Mouse (Mus musculus) cortical plate, adult 2 months (tissue): ENCODE results near the gene Xbp1. TPM values are rescaled to one million over a fixed set of nuclear protein-coding genes. Genes with fewer than 3 reads are reported as not detected.
"Not testable (repeated sequence)": the region's sequence is repeated elsewhere in the genome, so short reads cannot be mapped to it uniquely, and the experiment has no call there.

Experiments used
- H3K27ac ChIP-seq: fragments of 200-500 bp; 2 replicates; pipeline ENCODE4 v1.5.1; 2012; ENCODE audit warnings: low read length, control low read depth, inconsistent platforms; ENCODE audit not compliant: insufficient read depth
- H3K4me1 ChIP-seq: fragments of 200-500 bp; 2 replicates; pipeline ENCODE4 v1.6.1; 2011; ENCODE audit warnings: low read length; ENCODE audit not compliant: control insufficient read depth, insufficient read depth
- H3K4me3 ChIP-seq: fragments of 200-500 bp; 2 replicates; pipeline ENCODE4 v1.5.1; 2011; ENCODE audit warnings: mild to moderate bottlenecking, low read length, control low read depth; ENCODE audit not compliant: insufficient read depth
- CTCF ChIP-seq: fragments of 200-500 bp; IDR thresholded peaks from 2 replicates; pipeline ENCODE4 v1.5.1; 2011; ENCODE audit warnings: mild to moderate bottlenecking, control low read depth, low read length; ENCODE audit not compliant: insufficient read depth; ENCODE audit errors: extremely low read depth
- POLR2A ChIP-seq: fragments of 200-500 bp; IDR thresholded peaks from 2 replicates; pipeline ENCODE4 v1.6.1; 2011; ENCODE audit warnings: mild to moderate bottlenecking, low read length, control low read depth; ENCODE audit not compliant: insufficient read depth; ENCODE audit errors: extremely low read depth
- polyA plus RNA-seq: library from polyadenylated mRNA; depleted of rRNA; stranded (reverse); fragments of >200 nt; gene quantifications from 2 replicates; pipeline ENCODE4 v1.2.3, GENCODE M21; 2012

The Xbp1 gene
- polyA plus RNA-seq, 1 experiment = 72.8 TPM

GRCm38 (mm10) chr11:5502351-5503051 lies 18.0 kb upstream of the Xbp1 start:
- TF ChIP-seq CTCF (no peak), POLR2A (no peak)
- H3K4me1 ChIP-seq = no peaks in the 10 kb centered on the region
- no peak overlapping the region for H3K4me3 ChIP-seq
- H3K27ac ChIP-seq = no peak overlapping the region

DNA sequence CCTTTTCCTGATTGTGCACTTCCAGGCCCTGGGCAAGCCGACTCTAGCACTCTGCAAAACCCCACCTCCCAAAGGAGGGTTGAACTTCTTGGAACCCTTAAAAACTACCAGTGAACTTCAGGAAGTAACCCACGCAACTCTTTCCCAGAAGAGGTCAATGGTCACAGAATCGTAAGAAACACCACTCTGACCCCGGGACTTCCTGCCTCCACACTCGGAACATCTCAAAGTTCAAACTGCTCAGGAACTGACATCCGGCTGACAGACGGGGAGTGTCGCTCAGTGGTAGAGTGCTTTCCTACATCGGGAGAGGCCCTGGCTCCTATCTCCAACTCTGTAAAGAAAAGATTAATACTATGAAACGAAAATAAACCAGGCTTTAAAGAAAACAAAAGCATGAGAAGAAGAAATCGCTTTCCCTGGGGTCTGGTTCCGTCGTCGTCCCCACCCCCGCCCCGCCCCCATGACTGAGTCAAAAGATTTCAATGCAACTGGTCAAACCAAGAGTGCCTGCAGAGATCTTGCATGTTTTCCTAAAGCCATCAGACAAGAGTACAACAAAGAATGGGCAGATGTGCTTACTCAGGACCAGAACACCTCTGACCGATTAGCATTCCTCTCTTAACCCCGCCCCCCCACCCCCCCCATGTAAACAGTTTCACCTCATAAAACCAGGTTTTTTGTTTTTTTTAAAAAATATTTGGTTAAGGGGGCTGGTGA lies 14.4 kb upstream of the Xbp1 start:
- H3K4me1 ChIP-seq = no peaks in the 10 kb centered on the region
- TF ChIP-seq POLR2A (no peak), CTCF (no peak)
- 0 out of 2 replicates have a peak overlapping the region, but pooled peaks have one; percentile 29 for H3K27ac ChIP-seq
- H3K4me3 ChIP-seq = no peak overlapping the region

DNA sequence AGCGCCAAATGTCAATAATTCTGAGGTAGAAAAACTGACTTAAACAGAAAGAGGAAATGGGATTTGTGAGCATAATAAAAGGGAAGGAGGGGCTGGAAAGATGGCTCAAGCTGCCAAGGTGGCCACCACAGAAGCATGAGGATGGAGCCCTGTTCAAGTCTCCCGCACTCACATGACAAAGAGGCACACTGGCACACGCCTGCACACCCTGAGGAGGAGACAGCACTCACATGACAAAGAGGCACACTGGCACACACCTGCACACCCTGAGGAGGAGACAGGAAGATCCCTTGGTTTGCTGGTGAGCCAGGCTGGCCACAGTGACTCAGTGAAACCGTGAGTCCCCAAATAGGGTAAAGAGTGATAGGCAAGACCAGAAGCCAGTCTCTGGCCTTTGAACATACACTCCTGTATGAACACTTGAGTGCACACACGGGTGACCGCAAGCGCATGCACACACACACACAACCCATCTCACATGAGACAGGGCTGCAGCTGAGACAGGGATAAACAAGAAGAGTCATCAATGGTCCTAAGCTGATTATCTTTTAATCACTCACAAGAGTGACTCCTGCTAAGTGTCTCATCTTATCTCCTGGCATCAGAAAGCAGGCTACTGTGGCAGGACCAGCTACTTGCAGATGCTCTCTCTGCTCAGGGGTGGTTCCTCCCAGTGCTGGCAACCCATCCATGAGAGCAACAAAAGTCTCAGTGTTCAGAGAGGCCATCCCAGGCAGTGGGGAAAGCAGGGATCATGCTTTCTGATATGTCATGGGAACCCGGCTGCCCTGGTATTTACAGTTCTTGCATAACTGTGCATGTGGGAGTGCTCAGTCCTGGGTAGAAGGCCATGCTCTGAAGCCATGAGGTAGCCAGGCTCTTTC lies 11.0 kb upstream of the Xbp1 start:
- Histone ChIP-seq H3K4me1 (no peaks in the 10 kb centered on the region), H3K27ac (no peak overlapping the region), H3K4me3 (no peak overlapping the region)
- TF ChIP-seq POLR2A = no peak

DNA sequence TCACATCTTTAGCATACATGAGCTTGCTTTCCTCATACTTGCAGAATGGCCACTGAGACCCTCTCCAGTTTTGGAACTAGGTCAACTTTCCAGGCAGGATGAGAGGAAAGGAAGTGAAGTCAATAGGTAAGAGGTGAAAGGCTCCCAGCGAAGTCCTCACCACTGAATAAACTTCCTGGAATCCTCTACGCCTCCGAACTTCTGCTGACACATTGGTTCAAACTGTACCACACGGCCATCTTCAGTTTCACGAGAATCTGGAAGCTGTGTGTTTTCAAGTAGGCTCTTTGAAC lies 10.4 kb upstream of the Xbp1 start:
- Histone ChIP-seq H3K27ac (no peak overlapping the region), H3K4me1 (no peaks in the 10 kb centered on the region), H3K4me3 (no peak overlapping the region)
- TF ChIP-seq CTCF = no peak
- no peak for TF ChIP-seq POLR2A

DNA sequence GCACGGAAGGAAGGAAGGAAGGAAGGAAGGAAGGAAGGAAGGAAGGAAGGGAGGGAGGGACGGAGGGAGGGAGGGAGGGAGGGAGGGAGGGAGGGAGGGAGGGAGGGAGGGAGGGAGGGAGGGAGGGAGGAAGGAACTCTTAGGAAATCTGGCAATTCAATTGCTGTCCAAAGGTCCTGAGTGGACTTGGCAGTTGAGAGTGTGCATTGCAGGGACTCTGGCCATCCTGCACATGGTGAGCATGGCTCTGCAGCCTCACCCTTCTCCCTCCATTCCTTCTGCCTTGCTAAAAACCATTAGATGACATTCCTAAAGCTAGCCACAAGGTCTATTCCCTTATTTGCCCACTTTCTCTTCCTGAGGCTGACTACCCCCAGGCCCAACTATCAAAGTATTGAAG lies 9.8 kb upstream of the Xbp1 start:
- not testable (repeated sequence) for H3K4me1 ChIP-seq, H3K4me3 ChIP-seq

DNA sequence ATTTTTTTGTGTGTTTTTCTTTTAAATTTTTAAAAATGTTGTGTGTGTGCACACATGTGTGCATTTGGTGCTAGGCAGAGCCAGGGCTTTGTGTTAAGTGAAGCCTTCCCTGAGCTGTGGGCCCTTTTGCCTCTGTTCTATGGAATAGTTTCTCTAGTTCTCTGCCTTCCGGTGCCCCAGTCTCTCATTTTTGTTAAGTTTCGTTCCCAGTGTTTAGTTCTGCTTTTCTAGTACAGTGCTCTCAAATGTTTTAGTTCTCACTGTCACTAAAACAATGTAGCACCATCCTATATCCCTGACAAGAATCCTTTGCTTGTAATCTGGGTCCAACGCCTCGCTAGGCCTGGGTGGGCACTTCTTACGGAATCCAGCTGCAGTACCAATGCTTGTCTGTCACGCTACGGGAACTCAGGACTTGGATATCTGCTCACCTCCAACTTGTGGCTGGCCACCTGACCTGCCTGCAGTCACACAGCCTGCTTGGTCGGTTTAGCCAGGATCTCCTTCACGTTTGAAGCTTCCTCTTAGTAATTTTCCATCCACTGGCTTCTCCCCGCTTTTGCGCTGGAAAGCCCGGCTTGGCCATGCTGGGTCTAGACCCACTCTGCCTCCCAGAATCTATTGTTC lies 8.2 kb upstream of the Xbp1 start:
- H3K4me1 ChIP-seq = no peaks in the 10 kb centered on the region
- no peak overlapping the region for H3K27ac ChIP-seq
- TF ChIP-seq POLR2A (no peak), CTCF (no peak)
- no peak overlapping the region for H3K4me3 ChIP-seq

More for the DNA sequence above, 9.8 kb upstream of the Xbp1 start:
- H3K27ac ChIP-seq = not testable (repeated sequence)

GRCm38 (mm10) chr11:5512961-5513360 lies 7.5 kb upstream of the Xbp1 start:
- no peak overlapping the region for H3K4me3 ChIP-seq
- no peak overlapping the region for H3K27ac ChIP-seq
- H3K4me1 ChIP-seq = no peaks in the 10 kb centered on the region
- TF ChIP-seq POLR2A = no peak
- no peak for TF ChIP-seq CTCF

DNA sequence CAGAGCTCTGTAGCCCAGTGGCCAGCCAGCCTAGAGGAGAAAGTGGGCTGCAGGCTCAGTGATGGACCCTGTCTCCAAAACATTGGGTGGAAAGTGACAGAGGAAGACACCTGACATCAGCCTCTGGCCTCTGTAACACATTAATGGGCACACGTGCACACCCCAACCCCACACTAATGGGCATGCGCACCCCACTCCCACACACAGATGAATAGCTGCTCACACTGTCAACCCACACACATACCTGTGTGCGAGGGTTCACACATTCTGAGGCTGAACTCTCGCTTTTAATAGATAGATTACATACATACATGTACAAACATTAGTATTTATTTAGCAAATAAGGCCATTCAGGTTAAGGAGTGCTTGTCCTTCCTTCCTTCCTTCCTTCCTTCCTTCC lies 6.4 kb upstream of the Xbp1 start:
- no peak overlapping the region for H3K4me3 ChIP-seq
- no peak overlapping the region for H3K27ac ChIP-seq

GRCm38 (mm10) chr11:5515196-5515595 lies 5.3 kb upstream of the Xbp1 start:
- Histone ChIP-seq H3K4me1 (no peaks in the 10 kb centered on the region), H3K27ac (no peak overlapping the region), H3K4me3 (no peak overlapping the region)
- TF ChIP-seq CTCF (no peak), POLR2A (no peak)

More for the DNA sequence above, 6.4 kb upstream of the Xbp1 start:
- TF ChIP-seq CTCF (no peak), POLR2A (no peak)
- H3K4me1 ChIP-seq = no peaks in the 10 kb centered on the region

- Histone ChIP-seq H3K27ac (no peak overlapping the region), H3K4me3 (no peak overlapping the region), H3K4me1 (no peaks in the 10 kb centered on the region)
- TF ChIP-seq CTCF = no peak
- no peak for TF ChIP-seq POLR2A
Observed at GRCm38 (mm10) chr11:5515655-5516054, 4.8 kb upstream of the Xbp1 start.
